Mouse (Mus musculus) cerebellum, postnatal 14 days (tissue): Measurements from ENCODE around the gene Csf3.
"Not testable (repeated sequence)": the region's sequence is repeated elsewhere in the genome, so short reads cannot be mapped to it uniquely, and the experiment has no call there.

Experiments used
- DNase-seq, 2 experiments: peaks; one replicate each; pipeline ENCODE4 v3.0.0; 2021; ENCODE audit warnings: mixed read lengths in 2 of 2

The Csf3 gene

GRCm38 (mm10) chr11:98734020-98734419 is 33.0 kb downstream of the Csf3 start:
- peak in 1 of 2 experiments; percentile 51 for DNase-seq

GRCm38 (mm10) chr11:98735111-98735510 is 34.0 kb downstream of the Csf3 start:
- no peak for DNase-seq

- no peak for DNase-seq
Observed at GRCm38 (mm10) chr11:98736176-98736575, 35.1 kb downstream of the Csf3 start.

- DNase-seq: not testable (repeated sequence)
Observed at GRCm38 (mm10) chr11:98737220-98737619, 36.2 kb downstream of the Csf3 start.

GRCm38 (mm10) chr11:98738428-98738911 is 37.4 kb downstream of the Csf3 start:
- peak; percentile 72 for DNase-seq

- DNase-seq: no peak
Observed at GRCm38 (mm10) chr11:98738925-98739324, 37.9 kb downstream of the Csf3 start.

GRCm38 (mm10) chr11:98740026-98740392 is 38.9 kb downstream of the Csf3 start:
- DNase-seq: peak; percentile 50 to 61

- peak; percentile 75 to 78 for DNase-seq
Observed at GRCm38 (mm10) chr11:98740393-98741050, 39.5 kb downstream of the Csf3 start, which contains the start of gene Thra. Gene Thra (plus strand): TSS chr11:98740638.

- DNase-seq: no peak
Observed at GRCm38 (mm10) chr11:98741051-98741620, 40.1 kb downstream of the Csf3 start.

GRCm38 (mm10) chr11:98741622-98742396 is 40.7 kb downstream of the Csf3 start:
- DNase-seq: peak; percentile 89 to 90

- peak; percentile 66 to 74 for DNase-seq
Observed at GRCm38 (mm10) chr11:98742397-98743291, 41.6 kb downstream of the Csf3 start.

- DNase-seq: peak in 1 of 2 experiments; percentile 64
Observed at GRCm38 (mm10) chr11:98743655-98744345, 42.7 kb downstream of the Csf3 start.

GRCm38 (mm10) chr11:98744456-98745019 is 43.5 kb downstream of the Csf3 start:
- no peak for DNase-seq

GRCm38 (mm10) chr11:98745932-98746853 is 45.1 kb downstream of the Csf3 start:
- peak; percentile 32 for DNase-seq

GRCm38 (mm10) chr11:98746855-98747693 is 46.0 kb downstream of the Csf3 start:
- peak; percentile 94 to 96 for DNase-seq

GRCm38 (mm10) chr11:98747804-98748505 is 46.9 kb downstream of the Csf3 start:
- peak; percentile 75 to 76 for DNase-seq

- peak; percentile 69 to 80 for DNase-seq
Observed at GRCm38 (mm10) chr11:98748506-98749416, 47.7 kb downstream of the Csf3 start.

- DNase-seq: peak; percentile 76 to 79
Observed at GRCm38 (mm10) chr11:98749716-98750115, 48.7 kb downstream of the Csf3 start.
